Mouse (Mus musculus) CH12.LX (cell line): ENCODE results near the gene Dyrk2. TPM values are rescaled to one million over a fixed set of nuclear protein-coding genes. Genes with fewer than 3 reads are reported as not detected.

Experiments
- DNase-seq: peaks from one replicate; pipeline ENCODE4 v3.0.0-alpha.2; 2013; ENCODE audit errors: extremely low read depth
- H3K27ac ChIP-seq: 2 replicates; pipeline ENCODE4 v1.5.1; 2012; ENCODE audit warnings: low read depth, mild to moderate bottlenecking, control low read depth, moderate library complexity; ENCODE audit not compliant: insufficient read depth
- H3K27me3 ChIP-seq: replicated peaks from 2 replicates; pipeline ENCODE3; 2012; ENCODE audit warnings: inconsistent platforms
- H3K36me3 ChIP-seq, 2 experiments: replicated peaks in 1 of 2; 2 replicates each; pipeline versions ENCODE3 to v1.6.1; 2012; ENCODE audit warnings: inconsistent platforms in 1 of 2, low read length in 1 of 2, mild to moderate bottlenecking in 1 of 2, mixed read lengths in 1 of 2, moderate library complexity in 1 of 2; ENCODE audit not compliant: control insufficient read depth in 1 of 2, insufficient read depth in 1 of 2
- H3K4me1 ChIP-seq, 2 experiments: 2 replicates each; pipeline ENCODE4 v1.6.1; 2012; ENCODE audit warnings: inconsistent platforms in 1 of 2, moderate library complexity in 1 of 2; ENCODE audit not compliant: insufficient read depth in 2 of 2, control insufficient read depth in 1 of 2
- H3K4me2 ChIP-seq: 2 replicates; pipeline ENCODE4 v1.6.1; 2012; ENCODE audit warnings: low read depth, mild to moderate bottlenecking, control low read depth; ENCODE audit not compliant: poor library complexity, insufficient read depth, severe bottlenecking
- H3K4me3 ChIP-seq, 3 experiments: fragments of 150-350 bp in 1 of 3; sonication (generic) in 1 of 3; replicated peaks in 1 of 3; 2 replicates each; pipeline versions ENCODE3 to v1.5.1; 2011 to 2012; ENCODE audit warnings: low read depth in 2 of 3, low read length in 2 of 3, mild to moderate bottlenecking in 2 of 3, moderate library complexity in 2 of 3, control low read depth in 1 of 3, improper control_type of control experiment in 1 of 3, inconsistent platforms in 1 of 3, mixed read lengths in 1 of 3; ENCODE audit not compliant: poor library complexity in 1 of 3
- H3K79me2 ChIP-seq: replicated peaks from 2 replicates; pipeline ENCODE4 v1.6.1; 2012; ENCODE audit warnings: mild to moderate bottlenecking, moderate library complexity; ENCODE audit not compliant: control insufficient read depth, poor library complexity, insufficient read depth, severe bottlenecking; ENCODE audit errors: extremely low read depth
- H3K9ac ChIP-seq: 2 replicates; pipeline ENCODE4 v1.6.1; 2012; ENCODE audit warnings: low read depth, mild to moderate bottlenecking, control low read depth, moderate library complexity; ENCODE audit not compliant: insufficient read depth
- H3K9me3 ChIP-seq: replicated peaks from 2 replicates; pipeline ENCODE3; 2012; ENCODE audit warnings: low read length, inconsistent platforms, mixed read lengths
- BHLHE40 ChIP-seq: IDR thresholded peaks from 2 replicates; pipeline ENCODE4 v1.6.1; 2011; ENCODE audit warnings: mild to moderate bottlenecking, low read depth, low read length, improper control_type of control experiment
- CHD1 ChIP-seq: IDR thresholded peaks from 2 replicates; pipeline ENCODE4 v1.6.1; 2012; ENCODE audit warnings: low read depth, low read length, improper control_type of control experiment, inconsistent platforms
- E2F4 ChIP-seq: IDR thresholded peaks from 2 replicates; pipeline ENCODE4 v1.6.1; 2011; ENCODE audit warnings: low read depth, low read length, improper control_type of control experiment; ENCODE audit not compliant: insufficient replicate concordance
- EP300 ChIP-seq: IDR thresholded peaks from 2 replicates; pipeline ENCODE4 v1.6.1; 2011; ENCODE audit warnings: low read length, improper control_type of control experiment
- GABPA ChIP-seq: IDR thresholded peaks from 2 replicates; pipeline ENCODE4 v1.6.1; 2012; ENCODE audit warnings: low read depth, low read length, improper control_type of control experiment, inconsistent platforms; ENCODE audit not compliant: insufficient replicate concordance
- HCFC1 ChIP-seq: IDR thresholded peaks from 2 replicates; pipeline ENCODE4 v1.6.1; 2012; ENCODE audit warnings: low read depth, mild to moderate bottlenecking, inconsistent platforms, low read length, improper control_type of control experiment
- IRF4 ChIP-seq: IDR thresholded peaks from 2 replicates; pipeline ENCODE4 v1.6.1; 2014; ENCODE audit warnings: low read depth, mild to moderate bottlenecking, inconsistent platforms, low read length, improper control_type of control experiment
- JUN ChIP-seq: IDR thresholded peaks from 2 replicates; pipeline ENCODE4 v1.6.1; 2011; ENCODE audit warnings: low read depth, mild to moderate bottlenecking, low read length, improper control_type of control experiment, moderate library complexity; ENCODE audit not compliant: insufficient read depth
- JUND ChIP-seq: conservative IDR thresholded peaks from 2 replicates; pipeline ENCODE4 v1.6.1; 2011; ENCODE audit warnings: low read depth, low read length, improper control_type of control experiment
- MAFK ChIP-seq: IDR thresholded peaks from 2 replicates; pipeline ENCODE4 v1.6.1; 2011; ENCODE audit warnings: low read length, improper control_type of control experiment; ENCODE audit not compliant: insufficient replicate concordance
- MAZ ChIP-seq: IDR thresholded peaks from 2 replicates; pipeline ENCODE4 v1.6.1; 2012; ENCODE audit warnings: low read depth, mild to moderate bottlenecking, inconsistent platforms, low read length, improper control_type of control experiment, moderate library complexity
- MEF2A ChIP-seq: IDR thresholded peaks from 2 replicates; pipeline ENCODE4 v1.6.1; 2014; ENCODE audit warnings: low read depth, mild to moderate bottlenecking, inconsistent platforms, low read length, improper control_type of control experiment, borderline replicate concordance
- MXI1 ChIP-seq: IDR thresholded peaks from 2 replicates; pipeline ENCODE4 v1.6.1; 2011; ENCODE audit warnings: mild to moderate bottlenecking, low read depth, low read length, improper control_type of control experiment
- MYC ChIP-seq: IDR thresholded peaks from 2 replicates; pipeline ENCODE4 v1.6.1; 2011; ENCODE audit warnings: low read depth, mild to moderate bottlenecking, improper control_type of control experiment, low read length
- PAX5 ChIP-seq: IDR thresholded peaks from 2 replicates; pipeline ENCODE4 v1.6.1; 2012; ENCODE audit warnings: low read length, inconsistent platforms, mixed read lengths
- POLR2A ChIP-seq: IDR thresholded peaks from 2 replicates; pipeline ENCODE4 v1.6.1; 2011; ENCODE audit warnings: low read depth, mild to moderate bottlenecking, improper control_type of control experiment, low read length
- RAD21 ChIP-seq: IDR thresholded peaks from 2 replicates; pipeline ENCODE4 v1.6.1; 2011; ENCODE audit warnings: low read depth, mild to moderate bottlenecking, low read length, improper control_type of control experiment, moderate library complexity
- SIN3A ChIP-seq: IDR thresholded peaks from 2 replicates; pipeline ENCODE4 v1.6.1; 2012; ENCODE audit warnings: low read length, improper control_type of control experiment, inconsistent platforms
- TBP ChIP-seq: conservative IDR thresholded peaks from 2 replicates; pipeline ENCODE4 v1.6.1; 2011; ENCODE audit warnings: low read depth, low read length, improper control_type of control experiment
- TCF12 ChIP-seq: IDR thresholded peaks from 2 replicates; pipeline ENCODE4 v1.6.1; 2014; ENCODE audit warnings: low read depth, mild to moderate bottlenecking, inconsistent platforms, low read length, improper control_type of control experiment
- USF1 ChIP-seq: IDR thresholded peaks from 2 replicates; pipeline ENCODE4 v1.6.1; 2014; ENCODE audit warnings: low read depth, mild to moderate bottlenecking, inconsistent platforms, low read length, improper control_type of control experiment
- USF2 ChIP-seq: conservative IDR thresholded peaks from 2 replicates; pipeline ENCODE4 v1.6.1; 2011; ENCODE audit warnings: low read depth, low read length, improper control_type of control experiment
- ZMIZ1 ChIP-seq: IDR thresholded peaks from 2 replicates; pipeline ENCODE4 v1.6.1; 2012; ENCODE audit warnings: low read depth, mild to moderate bottlenecking, inconsistent platforms, low read length, improper control_type of control experiment
- dilution Hi-C: fragments of 300-500 bp; cut with MboI; formaldehyde crosslinking; loops from 2 replicates; pipeline ENCODE4 v1.14.3; 2020; ENCODE audit warnings: low sequenced_read_pairs; ENCODE audit not compliant: extremely low pct_unique_long_range_greater_than_20kb, extremely low pct_ligation_motif_present
- in situ Hi-C: fragments of 300-500 bp; cut with MboI; formaldehyde crosslinking; loops from 3 replicates; pipeline ENCODE4 v1.14.3; 2019; ENCODE audit warnings: low sequenced_read_pairs, low pct_ligation_motif_present, low pct_unique_long_range_greater_than_20kb, mixed read lengths
- polyA plus RNA-seq: library from polyadenylated mRNA; unstranded; fragments of >175 nt; gene quantifications from 2 replicates; pipeline ENCODE4 v1.2.1, GENCODE M21; 2012; ENCODE audit warnings: low read depth; ENCODE audit not compliant: insufficient read length
- total RNA-seq, 2 experiments: library from RNA; depleted of rRNA; stranded (reverse); fragments of 300-350 nt in 1 of 2; fragments of >200 nt in 1 of 2; gene quantifications; 2 replicates each; pipeline ENCODE4 v1.2.3; 2012 to 2014

The Dyrk2 gene
- total RNA-seq (2012; rRNA removed), result 6.6 and 11.4 TPM in 2 replicates
- total RNA-seq (2014; rRNA removed), result 14.7 and 18.3 TPM in 2 replicates
- 13.6 and 15.2 TPM in 2 replicates for polyA plus RNA-seq

GRCm38 (mm10) chr10:118870201-118870980 is at the start of gene Dyrk2:
Gene Dyrk2 (minus strand): TSS chr10:118870209.
- H3K79me2 ChIP-seq, result peaks cover 12% of the 10 kb centered on the region
- H3K4me3 ChIP-seq, result peak within 1 kb of the TSS; percentile 40 to 87 (median 80)
- peak; percentile 51 for DNase-seq
- no peak for TF ChIP-seq MAFK
- TF ChIP-seq RAD21, result no peak
- TF ChIP-seq TBP, result no peak
- TF ChIP-seq CHD1, result no peak
- TF ChIP-seq E2F4, result no peak
- TF ChIP-seq GABPA, result no peak
- no peak for TF ChIP-seq USF2
- no peak for TF ChIP-seq MEF2A
- TF ChIP-seq MXI1, result no peak
- no peak for TF ChIP-seq EP300
- no peak for TF ChIP-seq PAX5
- no peak for TF ChIP-seq JUND
- TF ChIP-seq HCFC1, result no peak
- dilution Hi-C loops, result no loop called here
- peaks cover 4 to 29% of the 10 kb centered on the region in 2 experiments; a peak in 2 of 4 replicates for H3K4me1 ChIP-seq
- H3K9me3 ChIP-seq, result no peaks in the 10 kb centered on the region
- H3K36me3 ChIP-seq, result peaks cover 0 to 6% of the 10 kb centered on the region in 2 experiments
- in situ Hi-C loops, result no loop called here
- H3K27ac ChIP-seq, result no peak within 1 kb of the TSS
- H3K9ac ChIP-seq, result peak within 1 kb of the TSS; percentile 60
- no peaks in the 10 kb centered on the region for H3K27me3 ChIP-seq
- peak within 1 kb of the TSS; percentile 83 for H3K4me2 ChIP-seq

- Histone ChIP-seq H3K9me3 (no peaks in the 10 kb centered on the region), H3K79me2 (no peaks in the 10 kb centered on the region), H3K9ac (no peak overlapping the region), H3K4me1 (0 out of 4 replicates have a peak, but pooled peaks cover 0 to 2% of the 10 kb centered on the region in 2 experiments), H3K27me3 (no peaks in the 10 kb centered on the region), H3K36me3 (no peaks in the 10 kb centered on the region), H3K4me3 (no peak overlapping the region), H3K4me2 (no peak overlapping the region), H3K27ac (no peak overlapping the region)
- no peak for DNase-seq
- dilution Hi-C loops, result no loop called here
- in situ Hi-C loops, result no loop called here
- no peak for TF ChIP-seq MAFK
- no peak for TF ChIP-seq JUN
- no peak for TF ChIP-seq MAZ
- no peak for TF ChIP-seq TCF12
- TF ChIP-seq IRF4, result no peak
- no peak for TF ChIP-seq ZMIZ1
- no peak for TF ChIP-seq RAD21
- no peak for TF ChIP-seq E2F4
- no peak for TF ChIP-seq USF1
- TF ChIP-seq SIN3A, result no peak
- no peak for TF ChIP-seq MXI1
- TF ChIP-seq BHLHE40, result no peak
- no peak for TF ChIP-seq PAX5
- no peak for TF ChIP-seq POLR2A
- no peak for TF ChIP-seq MYC
Observed at GRCm38 (mm10) chr10:118902625-118903024, 32.6 kb upstream of the Dyrk2 start.
